Mouse (Mus musculus): ENCODE measurements around the gene Gm20388. TPM values are rescaled to one million over a fixed set of nuclear protein-coding genes. Genes with fewer than 3 reads are reported as not detected.
A peak's percentile ranks its signal among the peaks of the same experiment; 100 is the strongest.

Gene Gm20388
- polyA plus RNA-seq, 1 experiment: 0.36 TPM

DNA sequence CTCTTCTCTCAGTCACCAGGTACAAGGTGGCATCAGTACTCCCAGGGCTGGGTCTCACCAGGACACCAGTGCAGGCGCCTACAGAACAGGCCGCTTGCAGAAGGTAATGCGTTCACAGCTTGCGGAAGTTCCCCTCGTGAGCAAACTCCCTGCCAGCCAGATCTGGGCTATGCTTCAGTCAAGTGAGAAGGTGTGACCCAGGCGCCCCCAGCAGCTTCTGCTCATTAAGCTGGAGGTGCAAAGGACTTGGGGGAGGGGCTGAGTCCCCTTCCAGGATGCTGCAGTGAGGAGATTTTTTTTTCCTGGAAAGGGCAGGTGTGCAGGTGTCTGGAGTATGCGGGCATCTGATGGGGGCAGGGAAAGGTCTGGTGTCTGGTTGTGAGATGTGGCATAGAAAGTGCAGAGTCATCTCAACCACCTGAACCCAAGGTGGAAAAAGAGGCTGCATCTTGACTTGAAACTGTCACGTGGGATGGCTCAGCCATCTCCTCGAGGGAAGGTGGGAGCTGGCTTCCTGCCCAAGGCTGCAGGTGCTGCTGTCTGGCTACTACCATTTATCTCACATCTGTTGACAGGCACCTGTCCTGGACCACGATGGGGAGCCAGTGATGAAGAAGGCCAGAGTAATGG lies 2861.9 kb downstream of the Gm20388 start:
- peaks cover 75% of the 10 kb centered on the region for H3K27me3 ChIP-seq (ENCODE audit: control insufficient read depth)
- TF ChIP-seq GATA1 (IDR thresholded peaks at IDR 0.05; ENCODE audit: low read length): no peak
- TF ChIP-seq TAL1 (IDR thresholded peaks at IDR 0.05; ENCODE audit: low read length): no peak

DNA sequence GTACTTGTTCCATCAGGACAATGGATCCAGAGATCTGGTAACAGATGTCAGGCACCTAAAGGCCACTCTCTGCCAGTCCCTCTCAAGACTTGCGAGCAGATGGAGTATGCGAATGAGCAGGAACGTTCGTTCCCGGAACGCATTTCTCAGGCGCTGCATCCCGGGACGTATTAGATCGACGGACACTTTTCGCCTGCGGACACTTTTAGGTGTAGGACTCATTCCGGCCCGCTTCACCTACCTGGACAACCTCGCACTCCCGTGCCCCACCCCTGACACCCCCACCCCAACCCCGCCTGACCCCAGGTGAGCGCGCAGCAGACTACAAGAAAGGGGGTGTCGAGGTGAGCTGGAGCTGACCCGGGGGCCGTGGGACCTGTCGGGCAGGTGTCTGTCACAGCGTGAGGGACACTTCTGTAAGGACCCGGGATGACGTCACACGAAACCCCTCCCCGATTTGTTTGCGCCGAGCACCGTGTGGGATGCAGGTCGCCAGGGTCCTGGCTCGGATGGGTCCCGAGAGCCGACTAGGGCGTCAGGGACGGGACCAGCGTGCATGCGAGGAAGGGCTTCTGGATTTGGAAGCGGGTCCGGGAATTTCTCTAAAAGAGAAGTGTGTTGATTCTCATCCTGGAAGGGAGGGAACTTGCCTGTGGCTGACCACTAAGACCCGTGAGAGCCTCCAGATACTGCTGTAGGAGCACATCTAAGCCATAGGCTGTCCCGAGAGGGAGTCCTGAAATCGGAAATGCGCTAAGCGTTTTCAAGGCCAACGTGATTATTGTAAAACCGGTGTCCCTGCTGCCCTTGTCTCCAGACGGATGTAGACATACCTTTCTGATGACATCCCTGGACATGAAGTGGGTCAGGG lies 2864.9 kb downstream of the Gm20388 start, which contains the start of gene Acsf3:
Gene Acsf3, plus strand, starts transcription at position 202 of the 871 bp plus-strand sequence.
- Histone ChIP-seq H3K36me3 (ENCODE audit: control insufficient read depth) (peaks cover 8% of the 10 kb centered on the region), H3K4me1 (ENCODE audit: control insufficient read depth) (peaks cover 57% of the 10 kb centered on the region), H3K9me3 (ENCODE audit: control insufficient read depth, low read length) (no peaks in the 10 kb centered on the region), H3K27me3 (ENCODE audit: control insufficient read depth) (peaks cover 50% of the 10 kb centered on the region), H3K4me3 (replicated peaks) (peak within 1 kb of the TSS; percentile 85)
- TF ChIP-seq TAL1 (IDR thresholded peaks at IDR 0.05; ENCODE audit: low read length) (no peak), GATA1 (IDR thresholded peaks at IDR 0.05; ENCODE audit: low read length) (no peak)

More for the DNA sequence above, 2861.9 kb downstream of the Gm20388 start:
- Histone ChIP-seq H3K4me1 (ENCODE audit: control insufficient read depth) (peaks cover 27% of the 10 kb centered on the region), H3K4me3 (replicated peaks) (no peak overlapping the region), H3K36me3 (ENCODE audit: control insufficient read depth) (no peaks in the 10 kb centered on the region), H3K9me3 (ENCODE audit: control insufficient read depth, low read length) (no peaks in the 10 kb centered on the region)

DNA sequence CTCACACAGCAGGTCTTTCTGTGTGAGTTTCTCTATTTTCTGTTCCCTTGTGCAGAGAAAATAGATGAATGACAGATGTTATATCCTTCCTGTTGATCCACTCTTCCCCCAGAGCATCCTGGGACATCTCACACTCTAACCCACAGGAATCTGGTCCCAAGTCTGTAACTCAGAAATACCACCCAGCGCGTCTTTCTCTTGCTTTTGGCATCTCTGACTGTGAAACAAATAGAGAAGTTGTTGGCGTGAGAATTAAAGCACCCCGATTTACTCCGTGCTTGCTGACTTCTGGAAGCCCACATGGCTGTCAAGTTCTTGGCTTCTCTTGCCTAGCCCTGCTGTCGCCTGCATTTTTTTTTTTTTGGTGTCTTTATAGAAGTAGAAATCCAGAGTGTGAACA lies 2867.1 kb downstream of the Gm20388 start:
- H3K27me3 ChIP-seq (ENCODE audit: control insufficient read depth): peaks cover 32% of the 10 kb centered on the region
- no peak overlapping the region for H3K4me3 ChIP-seq (replicated peaks)
- H3K9me3 ChIP-seq (ENCODE audit: control insufficient read depth, low read length): no peaks in the 10 kb centered on the region
- H3K4me1 ChIP-seq (ENCODE audit: control insufficient read depth): peaks cover 65% of the 10 kb centered on the region
- peaks cover 30% of the 10 kb centered on the region for H3K36me3 ChIP-seq (ENCODE audit: control insufficient read depth)
- TF ChIP-seq TAL1 (IDR thresholded peaks at IDR 0.05; ENCODE audit: low read length): no peak
- TF ChIP-seq GATA1 (IDR thresholded peaks at IDR 0.05; ENCODE audit: low read length): no peak

DNA sequence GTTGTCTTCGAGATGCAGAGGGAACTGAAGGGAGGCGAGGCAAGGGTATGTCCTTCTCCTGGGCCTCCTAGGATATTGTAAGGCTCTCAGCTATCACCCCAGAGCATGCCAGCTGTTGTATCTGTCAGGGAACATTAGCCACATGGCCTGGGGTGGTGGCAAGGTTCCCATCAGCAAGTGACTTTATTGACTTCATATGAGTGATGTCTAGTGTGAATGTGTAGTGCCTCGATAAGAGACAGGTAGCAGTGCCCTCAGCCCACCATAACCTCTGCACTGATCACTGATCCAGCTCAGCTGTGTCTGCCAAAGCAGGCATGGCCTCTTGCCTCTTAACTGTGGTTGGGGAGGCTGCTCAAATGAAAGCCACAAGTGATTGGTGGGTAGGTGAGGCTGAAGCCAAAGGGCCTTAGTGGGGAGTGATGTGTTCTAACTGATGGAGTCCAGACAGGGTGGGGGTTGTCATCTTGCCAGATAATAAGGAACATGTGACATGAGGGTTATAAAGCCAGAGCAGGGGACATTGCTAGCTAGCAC lies 2868.1 kb downstream of the Gm20388 start:
- Histone ChIP-seq H3K4me3 (replicated peaks) (peak overlapping the region; percentile 14), H3K27me3 (ENCODE audit: control insufficient read depth) (peaks cover 22% of the 10 kb centered on the region)
- TF ChIP-seq TAL1 (IDR thresholded peaks at IDR 0.05; ENCODE audit: low read length): peak; percentile 49; the same call in 1 of the 3 replicates
- no peak for TF ChIP-seq GATA1 (IDR thresholded peaks at IDR 0.05; ENCODE audit: low read length)

DNA sequence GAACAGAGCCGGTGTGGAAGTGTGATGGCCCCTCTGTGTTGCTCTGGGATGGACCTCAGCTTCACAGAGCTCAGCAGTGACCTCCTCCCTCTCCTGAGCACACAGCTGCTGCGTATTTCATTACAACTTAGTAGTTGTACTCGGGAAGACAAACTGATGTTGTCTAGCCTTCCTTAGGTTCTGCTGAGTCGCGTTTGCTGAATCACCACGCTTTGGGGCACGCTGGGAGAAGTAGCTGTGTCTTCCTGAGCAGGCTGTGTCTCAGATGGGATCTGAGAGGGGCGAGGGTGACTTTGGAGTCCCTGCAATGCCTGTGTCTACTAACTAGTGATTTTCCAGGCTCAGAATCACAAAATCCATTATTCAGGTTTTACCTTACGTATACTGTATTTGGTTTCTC lies 2868.6 kb downstream of the Gm20388 start:
- Histone ChIP-seq H3K27me3 (ENCODE audit: control insufficient read depth) (peaks cover 17% of the 10 kb centered on the region), H3K36me3 (ENCODE audit: control insufficient read depth) (peaks cover 42% of the 10 kb centered on the region), H3K4me1 (ENCODE audit: control insufficient read depth) (peaks cover 63% of the 10 kb centered on the region), H3K4me3 (replicated peaks) (peak overlapping the region; percentile 14), H3K9me3 (ENCODE audit: control insufficient read depth, low read length) (no peaks in the 10 kb centered on the region)
- TF ChIP-seq GATA1 (IDR thresholded peaks at IDR 0.05; ENCODE audit: low read length) (no peak), TAL1 (IDR thresholded peaks at IDR 0.05; ENCODE audit: low read length) (no peak)

More for the DNA sequence above, 2868.1 kb downstream of the Gm20388 start:
- Histone ChIP-seq H3K4me1 (ENCODE audit: control insufficient read depth) (peaks cover 63% of the 10 kb centered on the region), H3K36me3 (ENCODE audit: control insufficient read depth) (peaks cover 37% of the 10 kb centered on the region), H3K9me3 (ENCODE audit: control insufficient read depth, low read length) (no peaks in the 10 kb centered on the region)

DNA sequence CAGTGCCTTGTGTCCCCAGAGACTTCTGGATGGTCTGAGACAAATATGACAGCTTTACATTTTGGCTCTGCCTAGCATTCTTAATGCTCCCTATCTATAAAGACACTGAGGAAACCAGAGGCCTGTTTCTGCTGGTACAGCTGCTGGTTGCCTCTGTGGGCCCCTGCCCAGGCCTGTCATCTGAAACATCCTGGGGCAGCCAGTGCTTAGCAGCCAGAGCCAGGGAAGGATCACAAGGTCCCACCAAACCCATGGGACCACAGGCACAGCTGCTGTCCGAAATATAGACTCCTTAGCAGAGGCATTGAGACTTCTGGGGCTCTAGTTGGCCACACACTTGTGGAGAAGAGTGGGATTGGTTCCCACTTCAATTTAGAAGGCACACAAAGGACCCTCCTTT lies 2874.1 kb downstream of the Gm20388 start:
- Histone ChIP-seq H3K36me3 (ENCODE audit: control insufficient read depth) (peaks cover 84% of the 10 kb centered on the region), H3K4me3 (replicated peaks) (no peak overlapping the region), H3K27me3 (ENCODE audit: control insufficient read depth) (no peaks in the 10 kb centered on the region), H3K9me3 (ENCODE audit: control insufficient read depth, low read length) (no peaks in the 10 kb centered on the region), H3K4me1 (ENCODE audit: control insufficient read depth) (peaks cover 16% of the 10 kb centered on the region)
- TF ChIP-seq TAL1 (IDR thresholded peaks at IDR 0.05; ENCODE audit: low read length) (no peak), GATA1 (IDR thresholded peaks at IDR 0.05; ENCODE audit: low read length) (no peak)

DNA sequence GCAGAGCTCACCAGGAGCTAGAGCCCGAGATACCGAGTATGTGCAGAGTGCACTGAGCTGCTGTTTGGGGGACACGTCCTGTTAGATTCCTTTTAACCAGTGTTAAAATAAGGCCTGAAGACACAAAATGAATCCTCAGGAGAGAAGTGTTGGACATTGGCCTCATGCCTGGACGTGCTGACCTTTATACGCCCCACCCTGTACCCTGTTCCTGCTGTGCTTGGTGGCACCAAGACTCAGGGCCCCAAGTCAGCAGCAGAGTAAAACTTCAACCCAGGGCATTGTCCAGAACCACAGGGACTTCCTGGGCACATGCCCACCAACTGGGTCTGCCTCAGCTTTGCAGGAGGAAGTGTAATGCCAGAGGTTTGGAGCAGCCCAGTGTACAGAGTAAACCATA lies 2879.2 kb downstream of the Gm20388 start:
- Histone ChIP-seq H3K4me1 (ENCODE audit: control insufficient read depth) (peaks cover 4% of the 10 kb centered on the region), H3K9me3 (ENCODE audit: control insufficient read depth, low read length) (no peaks in the 10 kb centered on the region), H3K27me3 (ENCODE audit: control insufficient read depth) (no peaks in the 10 kb centered on the region), H3K36me3 (ENCODE audit: control insufficient read depth) (peaks cover 59% of the 10 kb centered on the region), H3K4me3 (replicated peaks) (no peak overlapping the region)
- TF ChIP-seq TAL1 (IDR thresholded peaks at IDR 0.05; ENCODE audit: low read length) (no peak), GATA1 (IDR thresholded peaks at IDR 0.05; ENCODE audit: low read length) (no peak)

DNA sequence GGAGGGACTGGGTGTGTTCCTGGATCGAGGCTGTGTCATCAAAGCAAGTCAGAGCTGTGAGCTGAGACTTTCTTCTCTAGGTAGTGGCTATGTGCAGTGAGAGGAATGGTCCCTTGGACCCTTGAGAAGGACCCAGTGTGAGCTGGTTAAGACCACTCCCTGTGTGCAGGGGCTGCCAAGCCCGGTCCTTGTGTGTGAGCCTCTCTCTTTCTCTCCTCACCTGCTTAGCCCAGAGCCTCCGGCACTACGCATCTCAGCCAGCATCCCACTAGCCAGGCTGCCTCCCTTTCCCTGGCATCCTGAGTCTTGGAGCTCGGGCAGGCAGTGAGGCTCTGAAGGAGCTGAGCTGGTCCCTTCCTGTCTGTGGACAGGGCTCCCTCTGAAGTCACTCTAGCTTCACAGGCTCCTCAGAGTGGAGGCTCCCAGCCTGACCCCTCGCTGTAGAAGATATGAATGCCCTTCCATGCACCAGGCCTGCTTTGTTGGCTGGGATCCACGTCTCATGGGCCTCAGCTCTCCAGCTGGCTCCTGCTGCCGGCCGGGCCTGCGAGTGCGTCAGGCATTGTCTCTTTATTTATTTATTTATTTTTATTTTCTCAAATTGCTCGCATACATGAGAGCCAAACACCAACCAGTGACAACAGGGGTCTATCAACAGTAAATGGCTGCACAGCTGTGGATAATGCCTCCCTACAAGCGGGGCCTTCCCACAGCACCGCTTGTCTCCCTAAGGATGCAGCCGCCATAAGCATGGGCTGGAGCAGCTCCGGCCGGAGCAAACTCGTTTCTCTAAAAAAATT lies 2882.9 kb downstream of the Gm20388 start:
- Histone ChIP-seq H3K4me1 (ENCODE audit: control insufficient read depth) (peaks cover 4% of the 10 kb centered on the region), H3K36me3 (ENCODE audit: control insufficient read depth) (peaks cover 28% of the 10 kb centered on the region), H3K4me3 (replicated peaks) (no peak overlapping the region), H3K27me3 (ENCODE audit: control insufficient read depth) (no peaks in the 10 kb centered on the region), H3K9me3 (ENCODE audit: control insufficient read depth, low read length) (no peaks in the 10 kb centered on the region)
- TF ChIP-seq GATA1 (IDR thresholded peaks at IDR 0.05; ENCODE audit: low read length): no peak
- TF ChIP-seq TAL1 (IDR thresholded peaks at IDR 0.05; ENCODE audit: low read length): no peak

Data from erythroblast, embryonic 14.5 days (primary cell).